Mouse (Mus musculus) intestine, embryonic 14.5 days (tissue): ENCODE results near the gene Ascc1. TPM values are rescaled to one million over a fixed set of nuclear protein-coding genes. Genes with fewer than 3 reads are reported as not detected.

Experiments used
- ATAC-seq: fragments of 200-750 bp; cut with Nextera tagmentation; replicated peaks from 2 replicates; pipeline ENCODE4 v1.8.0; 2017; ENCODE audit warnings: low read depth, moderate number of reproducible peaks, moderate TSS enrichment, moderate library complexity; ENCODE audit not compliant: low FRiP score, low TSS enrichment
- DNase-seq: peaks from one replicate; pipeline ENCODE4 v3.0.0-alpha.2; 2018; ENCODE audit warnings: low spot score
- H3K27ac ChIP-seq: fragments of 300-500 bp; sonication (generic); 2 replicates; pipeline ENCODE4 v1.5.1; 2014; ENCODE audit warnings: low read depth, mild to moderate bottlenecking, control low read depth
- H3K27me3 ChIP-seq: fragments of 300-500 bp; sonication (generic); replicated peaks from 2 replicates; pipeline ENCODE4 v1.6.1; 2014; ENCODE audit warnings: low read length, control low read depth; ENCODE audit not compliant: control insufficient read depth, insufficient read depth
- H3K36me3 ChIP-seq: fragments of 300-500 bp; sonication (generic); 2 replicates; pipeline ENCODE4 v1.6.1; 2014; ENCODE audit warnings: low read length, control low read depth; ENCODE audit not compliant: control insufficient read depth, insufficient read depth
- H3K4me1 ChIP-seq: fragments of 300-500 bp; sonication (generic); replicated peaks from 2 replicates; pipeline ENCODE4 v1.6.1; 2014; ENCODE audit warnings: low read length, control low read depth, mixed read lengths; ENCODE audit not compliant: control insufficient read depth, insufficient read depth
- H3K4me2 ChIP-seq: fragments of 300-500 bp; sonication (generic); 2 replicates; pipeline ENCODE4 v1.6.1; 2014; ENCODE audit warnings: low read length
- H3K4me3 ChIP-seq: fragments of 300-500 bp; sonication (generic); 2 replicates; pipeline ENCODE4 v1.5.1; 2014; ENCODE audit warnings: low read depth, low read length, control low read depth, mixed read lengths
- H3K9ac ChIP-seq: fragments of 300-500 bp; sonication (generic); 2 replicates; pipeline ENCODE4 v1.6.1; 2014; ENCODE audit warnings: mild to moderate bottlenecking, low read length
- H3K9me3 ChIP-seq: fragments of 300-500 bp; sonication (generic); 2 replicates; pipeline ENCODE4 v1.6.1; 2016; ENCODE audit warnings: low read length, control low read depth; ENCODE audit not compliant: control insufficient read depth
- WGBS: fragments of 180-500 bp; shearing (Covaris S2); extraction: QIAGEN DNeasy Blood & Tissue Kit; methylation state at CpG from one replicate; pipeline ENCODE4 v1.1.7; 2014; 5-methylcytosine and 5-hydroxymethylcytosine counted together
- polyA plus RNA-seq: library from polyadenylated mRNA; unstranded; fragments of >200 nt; fragmentation: Nextera tagmentation; extraction: Ambion mirVana; gene quantifications from 2 replicates; pipeline ENCODE4 v1.2.1, GENCODE M21; 2014

Ascc1 gene
- polyA plus RNA-seq, 1 experiment from 2014 or later, result 48.2 TPM

- no peak overlapping the region for H3K27ac ChIP-seq
- no peaks in the 10 kb centered on the region for H3K9me3 ChIP-seq
- H3K27me3 ChIP-seq, result peaks cover 49% of the 10 kb centered on the region
- H3K4me3 ChIP-seq, result peak overlapping the region; percentile 46
- H3K36me3 ChIP-seq, result no peaks in the 10 kb centered on the region
- H3K4me1 ChIP-seq, result peaks cover 13% of the 10 kb centered on the region
- peak overlapping the region; percentile 96 for H3K4me2 ChIP-seq
- no peak overlapping the region for H3K9ac ChIP-seq
- DNase-seq (peak; percentile 61), ATAC-seq (no peak; the same call in 1 of the 2 replicates)
- WGBS, result 23% methylated on average over 20 of the region's 20 CpGs
These were observed 103.0 kb downstream of the Ascc1 start for GRCm38 (mm10) chr10:60105391-60106145.

GRCm38 (mm10) chr10:60106146-60106530 is 103.5 kb downstream of the Ascc1 start, which contains the start of gene Spock2:
TSS of gene Spock2 (plus strand) at chr10:60106219.
- 1% methylated on average over 22 of the region's 22 CpGs for WGBS
- Histone ChIP-seq H3K4me2 (peak within 1 kb of the TSS; percentile 96), H3K9me3 (no peaks in the 10 kb centered on the region), H3K36me3 (no peaks in the 10 kb centered on the region), H3K4me3 (peak within 1 kb of the TSS; percentile 46), H3K27ac (no peak within 1 kb of the TSS), H3K4me1 (peaks cover 13% of the 10 kb centered on the region), H3K9ac (peak within 1 kb of the TSS; percentile 42), H3K27me3 (peaks cover 49% of the 10 kb centered on the region)
- DNase-seq (peak; percentile 78), ATAC-seq (peak; percentile 33)

- no peak overlapping the region for H3K27ac ChIP-seq
- peaks cover 49% of the 10 kb centered on the region for H3K27me3 ChIP-seq
- peak overlapping the region; percentile 42 for H3K9ac ChIP-seq
- H3K4me2 ChIP-seq, result peak overlapping the region; percentile 96
- peak; percentile 83 for DNase-seq
- H3K36me3 ChIP-seq, result no peaks in the 10 kb centered on the region
- peak; percentile 75 for ATAC-seq
- H3K4me3 ChIP-seq, result peak overlapping the region; percentile 46
- WGBS, result under 1% methylated on average over 57 of the region's 57 CpGs
- H3K9me3 ChIP-seq, result no peaks in the 10 kb centered on the region
- H3K4me1 ChIP-seq, result peaks cover 13% of the 10 kb centered on the region
These were observed 104.1 kb downstream of the Ascc1 start for GRCm38 (mm10) chr10:60106531-60107186.

- Histone ChIP-seq H3K36me3 (no peaks in the 10 kb centered on the region), H3K4me2 (peak overlapping the region; percentile 96), H3K9ac (peak overlapping the region; percentile 42), H3K9me3 (no peaks in the 10 kb centered on the region), H3K27ac (no peak overlapping the region), H3K4me3 (peak overlapping the region; percentile 46), H3K27me3 (peaks cover 49% of the 10 kb centered on the region), H3K4me1 (peaks cover 13% of the 10 kb centered on the region)
- 3% methylated on average over 21 of the region's 28 CpGs for WGBS
- peak; percentile 62 for DNase-seq
- no peak for ATAC-seq
These were observed 104.8 kb downstream of the Ascc1 start for GRCm38 (mm10) chr10:60107448-60107847.

GRCm38 (mm10) chr10:60108321-60109111 is 105.9 kb downstream of the Ascc1 start:
- H3K4me2 ChIP-seq, result no peak overlapping the region
- no peak overlapping the region for H3K4me3 ChIP-seq
- H3K9ac ChIP-seq, result no peak overlapping the region
- no peak for DNase-seq
- no peaks in the 10 kb centered on the region for H3K36me3 ChIP-seq
- H3K9me3 ChIP-seq, result no peaks in the 10 kb centered on the region
- no peak overlapping the region for H3K27ac ChIP-seq
- 70% methylated on average over 16 of the region's 17 CpGs for WGBS
- peaks cover 13% of the 10 kb centered on the region for H3K4me1 ChIP-seq
- no peak for ATAC-seq
- peaks cover 49% of the 10 kb centered on the region for H3K27me3 ChIP-seq

- Histone ChIP-seq H3K27ac (no peak overlapping the region), H3K9me3 (no peaks in the 10 kb centered on the region), H3K4me1 (peaks cover 13% of the 10 kb centered on the region), H3K9ac (no peak overlapping the region), H3K4me2 (no peak overlapping the region), H3K4me3 (no peak overlapping the region), H3K36me3 (no peaks in the 10 kb centered on the region), H3K27me3 (peaks cover 49% of the 10 kb centered on the region)
- 85% methylated on average over 8 of the region's 8 CpGs for WGBS
- DNase-seq (no peak), ATAC-seq (no peak)
These were observed 106.7 kb downstream of the Ascc1 start for GRCm38 (mm10) chr10:60109336-60109735.

- ATAC-seq (no peak), DNase-seq (no peak)
- no peaks in the 10 kb centered on the region for H3K36me3 ChIP-seq
- H3K9ac ChIP-seq, result no peak overlapping the region
- peaks cover 13% of the 10 kb centered on the region for H3K4me1 ChIP-seq
- no peaks in the 10 kb centered on the region for H3K9me3 ChIP-seq
- no peak overlapping the region for H3K27ac ChIP-seq
- no peak overlapping the region for H3K4me2 ChIP-seq
- H3K4me3 ChIP-seq, result no peak overlapping the region
- WGBS, result 83% methylated on average over 8 of the region's 8 CpGs
- peaks cover 45% of the 10 kb centered on the region for H3K27me3 ChIP-seq
These were observed 107.4 kb downstream of the Ascc1 start for GRCm38 (mm10) chr10:60109989-60110388.

- Histone ChIP-seq H3K9ac (no peak overlapping the region), H3K4me1 (peaks cover 14% of the 10 kb centered on the region), H3K9me3 (no peaks in the 10 kb centered on the region), H3K4me3 (no peak overlapping the region), H3K27ac (no peak overlapping the region), H3K4me2 (no peak overlapping the region), H3K36me3 (no peaks in the 10 kb centered on the region), H3K27me3 (peaks cover 36% of the 10 kb centered on the region)
- WGBS, result 85% methylated on average over 10 of the region's 10 CpGs
- no peak for ATAC-seq
- no peak for DNase-seq
These were observed 108.4 kb downstream of the Ascc1 start for GRCm38 (mm10) chr10:60110908-60111475.
